Mouse (Mus musculus): ENCODE results near the gene Ptprr. TPM values are rescaled to one million over a fixed set of nuclear protein-coding genes. Genes with fewer than 3 reads are reported as not detected.

Gene Ptprr
- total RNA-seq, 2 experiments from 2014 or later = 0.71 to 1.0 TPM

GRCm38 (mm10) chr10:116304355-116304754, 286.3 kb downstream of the Ptprr start:
- no peak for DNase-seq
- intact Hi-C loops (cut with DNase I) = loop anchor here (5.0 kb wide), 1 partner anchor 97 kb away; no protein-coding TSS in a partner anchor

- intact Hi-C loops (cut with DNase I) = no loop called here
- DNase-seq = no peak
Measured at GRCm38 (mm10) chr10:116309460-116309859, 291.4 kb downstream of the Ptprr start.

- DNase-seq = no peak
- intact Hi-C loops (cut with DNase I) = no loop called here
Measured at GRCm38 (mm10) chr10:116310516-116311210, 292.6 kb downstream of the Ptprr start.

GRCm38 (mm10) chr10:116319246-116319645, 301.2 kb downstream of the Ptprr start:
- intact Hi-C loops (cut with DNase I) = loop anchor here (1.0 kb wide), 1 partner anchor 111 kb away; no protein-coding TSS in a partner anchor
- peak; percentile 41 to 65 for DNase-seq

Other genes starting within 250 kb of the Ptprr start
- 10 to 100 TPM; 77.7 to 88.5 TPM for gene Tspan8, start 201.4 kb upstream of the Ptprr start, total RNA-seq (2021)
- not detected for gene 4933416C03Rik, start 95.7 kb downstream of the Ptprr start, total RNA-seq (2021)